Mouse (Mus musculus) liver (tissue): ENCODE measurements around the gene Nck2.
"Not testable (repeated sequence)": the region's sequence is repeated elsewhere in the genome, so short reads cannot be mapped to it uniquely, and the experiment has no call there.

Experiments
- DNase-seq: peaks from one replicate; pipeline ENCODE4 v3.0.0-alpha.2; 2020; ENCODE audit warnings: mixed read lengths

Nck2 gene

DNA sequence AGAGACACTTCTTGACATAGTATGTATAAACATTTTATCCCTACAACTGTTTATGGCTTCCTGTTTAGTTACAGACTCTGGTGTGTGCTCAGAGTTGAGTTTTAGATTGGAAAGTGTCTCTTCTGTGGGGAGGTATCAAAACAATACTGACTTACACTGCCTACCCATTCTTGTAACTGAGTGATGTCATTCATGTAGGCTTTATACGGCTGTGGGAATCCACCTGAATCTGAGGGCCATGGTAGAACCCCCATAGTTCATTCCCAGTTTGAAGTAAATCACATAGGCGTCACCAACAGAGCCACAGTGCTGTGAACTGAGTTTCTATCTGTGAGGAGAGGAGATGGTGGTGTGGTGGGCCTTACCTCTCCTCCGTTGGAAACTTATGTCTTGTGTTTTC is 92.6 kb downstream of the Nck2 start:
- DNase-seq = no peak

DNA sequence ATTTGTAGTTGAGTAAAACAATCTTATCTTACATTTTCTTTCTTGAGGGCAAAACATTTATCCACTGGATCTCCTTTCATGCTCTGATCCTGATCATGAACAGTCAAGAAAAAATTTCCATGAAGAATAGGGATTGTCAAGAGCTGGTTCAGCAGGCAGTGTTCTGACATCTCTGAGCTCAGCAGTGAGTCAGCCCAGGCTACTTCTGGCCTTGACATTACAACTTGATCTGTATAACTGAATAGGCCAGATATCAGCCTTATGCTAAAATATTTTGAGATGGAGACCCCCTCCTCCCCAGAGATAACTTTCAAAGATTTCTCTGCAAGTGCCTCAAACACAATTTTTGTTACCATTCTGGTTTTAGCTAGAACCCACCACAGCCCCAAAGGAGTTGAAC is 93.1 kb downstream of the Nck2 start:
- DNase-seq = no peak

DNA sequence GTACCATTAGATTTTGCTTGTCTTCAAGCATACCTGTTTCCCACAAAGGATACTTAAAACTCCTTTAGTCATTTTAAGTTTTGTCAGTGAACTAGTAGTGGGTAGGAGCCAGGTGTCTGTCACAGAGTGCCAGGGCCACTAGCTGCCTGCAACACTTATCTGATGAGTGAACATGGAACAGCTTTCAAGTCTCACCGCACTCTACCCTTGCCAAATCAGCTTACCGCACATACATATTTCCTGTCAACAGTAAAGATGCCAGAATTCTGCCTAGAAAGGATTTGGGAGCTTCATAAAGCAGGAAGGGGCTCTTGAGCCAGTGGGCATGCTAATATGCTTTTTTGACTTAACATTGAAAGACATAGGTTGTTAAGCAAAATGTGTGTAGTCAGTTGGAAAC is 94.3 kb downstream of the Nck2 start:
- no peak for DNase-seq

DNA sequence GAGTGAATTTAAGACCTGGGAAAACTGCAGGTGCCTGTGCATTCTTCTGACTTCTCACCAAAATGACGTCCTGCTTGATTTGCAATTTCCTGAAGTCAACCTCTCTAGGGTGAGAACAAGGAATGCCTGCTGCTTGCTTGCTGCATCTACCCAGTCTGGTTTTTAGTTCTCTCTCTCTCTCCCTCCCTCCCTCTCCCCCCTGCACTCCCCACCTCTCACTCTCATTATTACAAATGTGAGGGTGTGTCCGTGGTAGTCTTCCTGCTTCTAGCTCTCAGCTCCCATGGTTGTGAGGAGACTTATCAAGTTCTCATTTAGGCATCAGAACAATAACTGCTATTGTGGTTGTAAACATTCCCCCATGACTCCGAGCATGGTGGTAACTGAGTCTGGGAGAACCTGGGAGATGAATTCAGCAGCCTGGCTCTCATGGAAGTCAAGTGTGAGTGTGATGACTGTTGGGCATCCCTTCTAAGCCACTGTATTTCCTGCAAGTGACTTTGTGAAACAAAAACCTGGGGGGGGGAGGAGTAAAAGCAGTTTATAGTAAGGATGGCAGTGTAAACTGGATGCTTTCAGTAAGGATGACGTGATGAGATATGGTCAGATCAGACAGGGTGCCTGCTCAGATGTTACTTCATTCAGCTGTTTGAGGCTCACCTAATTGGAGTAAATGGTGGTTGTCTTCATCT is 95.5 kb downstream of the Nck2 start:
- no peak for DNase-seq

DNA sequence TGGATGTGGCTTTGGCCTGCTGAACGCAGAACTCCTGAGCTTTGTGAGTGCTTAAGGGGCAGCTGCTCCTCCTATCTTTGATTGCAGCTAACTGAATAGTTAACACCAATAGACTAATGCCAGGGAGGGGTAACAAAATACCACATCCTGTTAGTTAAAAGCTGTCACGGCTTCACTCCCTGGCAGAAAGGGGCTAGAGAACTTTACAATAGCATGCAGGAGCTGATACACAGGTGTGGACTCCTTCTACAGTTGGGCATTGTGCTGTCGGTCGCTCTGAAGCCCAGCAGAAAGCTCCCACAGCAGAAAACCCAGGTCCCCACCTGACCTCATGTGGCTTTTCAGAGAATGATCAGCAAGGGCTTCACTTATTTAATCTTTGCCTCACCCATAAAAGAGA is 98.0 kb downstream of the Nck2 start:
- no peak for DNase-seq

DNA sequence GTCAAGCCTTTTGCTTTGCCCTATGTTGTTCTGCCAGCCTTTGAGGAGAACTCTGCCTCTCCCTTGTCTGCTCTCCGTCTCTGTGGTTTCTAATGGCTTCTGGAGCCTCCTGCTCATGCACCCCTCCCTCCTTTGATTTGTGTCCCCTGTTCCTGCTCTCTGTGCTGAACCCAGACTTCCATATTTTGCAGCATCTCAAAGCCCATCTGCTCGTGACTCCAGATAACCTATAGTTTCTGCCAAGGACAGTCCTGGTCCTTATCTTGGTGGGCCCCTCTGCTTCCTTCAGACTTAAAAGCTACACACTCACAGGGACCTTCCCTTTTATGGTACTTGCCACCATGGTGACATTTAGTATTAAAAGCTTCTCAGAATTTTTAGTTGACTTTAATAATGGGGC is 103.3 kb downstream of the Nck2 start:
- peak; percentile 67 for DNase-seq

DNA sequence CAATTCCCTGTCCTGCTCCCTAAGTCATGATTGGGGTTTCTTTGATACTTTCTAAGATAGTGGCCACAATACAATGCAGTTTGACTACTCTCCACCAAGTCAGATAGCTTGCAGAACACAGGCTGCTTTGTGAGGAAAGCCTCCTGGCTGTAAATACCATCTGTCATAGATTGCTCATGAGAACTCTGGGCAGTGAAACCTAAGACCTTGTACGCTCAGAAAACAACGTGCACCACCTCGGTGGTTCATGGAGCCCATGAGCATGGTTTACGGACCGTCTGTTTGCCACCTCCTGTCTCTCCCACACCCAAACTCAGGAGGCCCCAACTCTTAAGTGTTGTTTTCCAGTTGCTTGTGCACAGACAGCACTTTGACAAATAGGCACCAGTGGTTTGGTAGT is 104.4 kb downstream of the Nck2 start:
- DNase-seq = no peak

DNA sequence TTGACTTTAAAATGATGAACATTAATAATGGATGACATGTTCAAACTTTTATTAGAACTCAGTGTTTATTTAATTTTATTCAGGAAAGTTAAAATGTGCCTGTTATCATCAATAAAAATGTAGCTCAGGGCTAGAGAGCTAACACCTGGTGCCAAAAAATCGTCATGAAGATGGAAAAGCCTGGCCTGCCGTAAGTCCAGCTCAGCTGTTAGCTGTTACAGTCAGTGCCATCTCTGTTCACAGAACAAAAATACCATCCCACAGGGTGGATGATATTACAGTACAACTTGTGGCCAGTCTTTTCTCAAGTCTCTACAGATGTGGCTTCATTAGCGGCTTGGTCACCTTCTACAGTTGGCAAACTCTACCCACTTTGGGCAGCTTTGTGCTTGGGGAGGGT is 106.1 kb downstream of the Nck2 start:
- no peak for DNase-seq

DNA sequence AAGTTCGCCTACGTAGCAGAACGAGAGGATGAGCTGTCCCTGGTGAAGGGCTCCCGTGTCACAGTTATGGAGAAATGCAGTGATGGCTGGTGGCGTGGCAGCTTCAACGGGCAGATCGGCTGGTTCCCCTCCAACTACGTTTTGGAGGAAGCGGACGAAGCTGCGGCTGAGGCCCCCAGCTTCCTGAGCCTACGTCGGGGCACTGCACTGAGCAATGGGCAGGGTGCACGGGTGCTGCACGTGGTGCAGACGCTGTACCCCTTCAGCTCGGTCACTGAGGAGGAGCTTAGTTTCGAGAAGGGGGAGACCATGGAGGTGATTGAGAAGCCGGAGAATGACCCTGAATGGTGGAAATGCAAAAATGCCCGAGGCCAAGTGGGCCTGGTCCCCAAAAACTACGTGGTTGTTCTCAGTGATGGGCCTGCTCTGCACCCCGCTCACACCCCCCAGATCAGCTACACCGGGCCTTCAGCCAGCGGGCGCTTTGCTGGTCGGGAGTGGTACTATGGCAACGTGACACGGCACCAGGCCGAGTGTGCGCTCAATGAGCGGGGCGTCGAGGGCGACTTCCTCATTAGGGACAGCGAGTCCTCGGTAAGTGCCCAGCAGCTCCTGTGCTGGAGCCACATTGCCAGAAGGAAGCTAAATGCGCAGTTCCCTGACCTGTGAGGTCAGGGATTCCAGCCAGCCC is 109.8 kb downstream of the Nck2 start:
- not testable (repeated sequence) for DNase-seq

DNA sequence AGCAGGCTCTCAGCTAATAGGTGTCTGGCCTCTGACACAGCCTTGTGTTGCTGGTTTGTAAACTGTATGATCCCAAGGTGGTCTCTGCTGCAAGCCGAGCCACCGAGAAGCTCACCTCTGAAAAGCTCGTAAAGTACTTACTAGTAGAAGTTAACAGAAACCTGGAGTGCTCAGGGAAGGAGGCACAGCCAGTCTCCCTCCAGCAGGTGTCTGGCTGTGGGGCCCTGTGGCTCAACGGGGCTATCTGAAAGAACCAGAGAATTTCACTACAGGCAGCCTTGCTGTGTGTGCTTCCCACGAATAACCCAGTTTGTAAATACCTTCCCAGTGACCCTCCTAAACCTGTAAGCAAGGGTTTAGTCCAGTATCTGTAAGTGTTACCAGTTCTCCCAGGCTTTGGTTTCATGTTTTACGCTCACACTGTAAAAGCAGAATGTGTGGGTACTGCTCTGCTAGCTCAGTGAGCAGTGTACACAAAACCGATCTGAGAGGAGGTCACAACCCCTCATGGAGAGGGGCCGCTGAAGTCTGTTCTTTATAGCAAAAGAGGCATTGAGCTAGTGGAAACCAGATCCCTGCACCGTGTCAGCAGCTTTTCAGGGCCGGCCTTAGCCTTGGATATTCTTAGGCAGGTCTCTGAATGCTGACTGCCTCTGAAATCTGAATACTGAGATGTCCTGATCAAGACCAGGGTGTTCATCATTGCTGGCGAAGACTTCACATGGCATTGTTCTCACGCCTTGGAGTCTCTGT is 111.0 kb downstream of the Nck2 start:
- peak; percentile 43 for DNase-seq

DNA sequence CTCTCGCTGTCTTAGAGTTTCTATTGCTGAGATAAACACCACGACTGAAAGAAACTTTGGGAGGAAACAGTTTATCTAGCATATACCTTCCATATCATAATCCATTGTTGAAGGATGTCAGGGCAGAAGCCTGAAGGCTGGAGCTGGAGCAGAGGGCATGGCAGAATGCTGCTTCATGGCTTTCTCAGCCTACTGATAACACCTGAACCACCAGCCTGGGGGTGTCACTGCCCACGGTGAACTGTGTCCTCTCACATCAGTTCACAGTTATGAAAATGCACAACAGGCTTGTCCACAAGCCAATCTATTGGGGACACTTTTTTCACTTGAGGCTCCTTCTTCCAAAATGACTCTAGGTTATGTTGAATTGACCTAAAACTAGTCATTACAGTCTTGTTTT is 114.0 kb downstream of the Nck2 start:
- DNase-seq = peak; percentile 73

DNA sequence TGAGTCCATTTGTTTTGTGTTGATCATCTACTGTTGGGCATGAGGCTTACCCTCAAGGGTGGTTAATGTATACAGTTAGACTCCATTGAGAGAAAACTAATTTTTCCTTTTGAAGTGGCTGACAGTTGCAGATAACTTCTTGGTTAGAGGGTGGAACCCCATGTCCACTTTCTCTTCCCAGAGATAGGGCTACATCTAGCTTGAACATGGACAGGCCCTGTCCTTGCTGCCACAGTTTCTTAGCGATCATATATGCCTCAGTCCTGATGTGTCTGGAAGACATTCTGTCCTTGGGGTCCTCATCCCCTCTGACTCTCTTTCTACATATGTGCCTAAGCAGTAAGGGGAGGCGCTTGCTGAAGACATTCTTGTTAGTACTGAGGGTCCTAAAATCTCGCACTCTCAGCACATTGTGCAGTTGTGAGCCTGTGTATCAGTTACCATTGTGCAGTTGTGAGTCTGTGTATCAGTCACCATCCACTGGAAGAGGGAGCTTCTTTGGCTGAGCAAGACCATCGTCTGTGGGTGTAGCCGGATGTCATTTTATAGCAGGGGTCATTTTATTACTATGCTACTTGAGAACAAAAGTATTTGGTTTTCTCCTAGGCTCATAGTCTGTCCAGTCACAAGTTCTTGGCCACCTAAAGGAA is 114.8 kb downstream of the Nck2 start:
- DNase-seq = peak; percentile 59

DNA sequence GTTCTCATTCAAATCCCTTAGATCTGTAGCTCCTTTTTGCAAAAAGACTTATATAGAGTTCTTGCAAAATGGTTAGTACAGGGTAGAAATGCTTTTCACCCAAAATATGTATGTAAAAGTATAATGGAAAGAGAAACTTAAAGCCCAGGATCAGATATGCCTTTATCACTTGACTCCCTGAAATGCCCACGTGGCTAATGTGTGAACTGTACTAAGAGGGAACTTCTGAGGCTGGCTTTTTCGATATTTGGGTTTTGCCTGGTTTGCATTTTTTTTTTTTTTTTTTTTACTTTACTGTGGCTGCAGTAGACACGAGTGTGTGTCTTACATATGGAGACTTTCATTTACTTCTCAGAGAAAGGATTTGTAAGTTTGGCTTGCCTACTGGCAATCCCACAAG is 116.7 kb downstream of the Nck2 start:
- DNase-seq = no peak

DNA sequence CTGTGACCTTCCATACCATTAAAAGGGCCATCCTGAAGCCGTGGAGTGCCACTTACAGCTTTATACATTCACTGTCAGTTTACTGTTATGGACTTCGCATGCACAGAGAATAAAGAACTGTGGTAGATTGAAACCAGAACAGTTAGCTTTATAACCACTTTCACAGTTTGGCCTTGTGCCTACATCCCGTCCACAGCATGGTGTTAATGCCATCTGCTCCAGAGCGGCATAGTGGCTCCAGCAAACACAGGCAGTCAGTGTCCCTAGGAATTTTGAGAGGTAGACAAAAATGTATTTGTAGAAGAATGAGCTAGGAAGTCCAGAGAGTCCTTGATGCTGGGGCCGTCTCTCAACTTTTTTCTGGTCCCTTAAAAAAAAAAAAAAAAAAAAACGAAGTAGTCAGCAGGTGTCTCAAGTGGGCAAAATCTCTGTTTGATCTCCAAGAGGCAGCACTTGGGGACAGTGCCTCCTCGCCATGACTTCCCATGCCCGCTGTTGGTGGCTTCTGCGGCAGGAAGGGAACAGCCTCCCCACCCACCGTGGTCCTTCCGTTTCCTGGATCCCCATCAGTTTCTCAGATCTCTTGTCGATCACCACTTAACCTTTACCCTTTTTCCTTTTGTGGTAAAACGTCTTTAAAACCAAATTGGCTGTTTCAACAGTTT is 117.8 kb downstream of the Nck2 start:
- DNase-seq = no peak

DNA sequence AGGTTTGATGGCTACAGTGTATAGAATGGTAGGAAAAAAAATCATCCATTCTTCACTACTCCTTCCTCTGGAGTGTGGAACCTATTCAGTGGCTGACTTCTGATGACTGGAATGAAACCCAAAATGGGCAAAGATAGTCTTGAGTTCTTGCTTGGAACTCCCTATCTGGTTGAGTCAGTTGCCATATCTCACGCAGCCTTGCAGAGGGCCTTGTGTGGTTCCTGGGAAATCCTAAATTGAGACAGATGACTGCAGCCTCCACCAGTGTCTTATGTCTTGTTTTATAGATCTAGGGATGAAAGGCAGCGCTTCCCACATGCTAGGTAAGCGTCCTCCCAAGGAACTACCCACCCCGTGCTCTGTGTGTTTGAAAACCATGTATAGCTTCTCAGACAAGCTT is 120.9 kb downstream of the Nck2 start:
- DNase-seq = peak; percentile 33

DNA sequence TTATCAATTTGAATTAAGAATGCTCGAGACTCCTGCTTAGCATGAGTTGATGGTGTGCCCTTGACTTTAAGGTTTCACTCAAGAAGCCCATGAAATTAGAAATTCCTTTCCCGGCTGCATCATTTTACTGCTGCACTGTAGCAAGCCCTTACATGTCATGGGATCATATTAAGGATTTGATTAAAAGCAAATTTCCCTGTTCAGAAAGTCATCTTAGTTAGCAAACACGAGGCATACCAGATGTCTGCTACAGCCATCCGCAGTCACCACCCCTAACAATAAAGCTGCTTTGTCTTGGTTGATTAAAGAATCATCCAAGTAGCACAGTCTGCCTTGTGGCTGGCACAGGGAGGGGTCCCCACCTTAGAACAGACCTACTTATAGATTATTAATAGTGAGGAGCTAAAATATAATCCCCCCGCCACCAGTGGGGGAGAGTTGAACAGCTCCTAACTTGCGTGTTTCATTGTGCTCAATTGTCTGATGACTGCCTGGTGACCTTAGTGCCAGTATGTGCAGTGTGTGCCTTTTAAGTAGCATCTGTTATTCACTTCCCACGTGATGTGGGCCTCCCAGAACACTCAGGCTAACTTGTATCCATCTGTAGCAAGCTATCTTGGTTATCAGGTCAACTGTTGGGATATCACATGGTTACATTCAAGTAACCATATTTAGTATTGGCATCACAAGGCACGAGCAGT is 122.4 kb downstream of the Nck2 start:
- no peak for DNase-seq

DNA sequence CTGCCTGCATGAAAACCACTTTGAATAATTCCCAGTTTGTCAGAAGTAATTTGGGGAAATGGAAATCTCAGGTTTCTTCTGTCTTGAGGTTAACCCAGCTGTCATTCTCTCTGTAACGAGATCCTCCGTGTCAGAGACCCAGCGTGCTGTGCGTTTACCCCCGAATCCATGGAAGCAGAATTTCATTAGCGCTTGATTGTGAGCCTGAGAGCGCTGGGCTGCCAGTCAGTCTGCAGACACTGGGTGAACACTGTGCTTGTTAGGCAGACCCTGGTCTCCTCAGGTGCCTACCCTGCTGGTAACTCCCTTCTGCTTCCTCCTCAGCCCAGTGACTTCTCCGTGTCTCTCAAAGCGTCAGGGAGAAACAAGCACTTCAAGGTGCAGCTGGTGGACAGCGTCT is 124.4 kb downstream of the Nck2 start:
- DNase-seq = no peak

DNA sequence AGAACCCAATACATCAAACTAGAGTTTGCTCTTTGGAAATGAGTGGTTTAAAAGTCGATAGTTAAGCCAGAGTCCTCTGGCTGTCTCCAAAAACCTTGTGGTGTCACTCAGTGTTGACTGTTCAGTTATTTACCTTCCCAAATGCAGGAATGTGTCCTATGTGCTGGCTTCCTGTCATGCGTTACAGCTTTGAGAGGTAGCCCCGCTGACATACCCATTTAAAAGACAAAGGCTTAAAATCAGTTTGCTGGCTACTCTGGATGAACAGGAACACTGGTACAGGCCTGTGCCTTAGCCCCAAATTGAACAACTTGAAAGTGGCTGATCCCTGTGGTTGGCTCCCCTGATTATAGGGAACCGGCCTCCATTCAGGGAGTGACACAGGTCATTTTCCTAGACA is 126.7 kb downstream of the Nck2 start:
- DNase-seq = no peak

DNA sequence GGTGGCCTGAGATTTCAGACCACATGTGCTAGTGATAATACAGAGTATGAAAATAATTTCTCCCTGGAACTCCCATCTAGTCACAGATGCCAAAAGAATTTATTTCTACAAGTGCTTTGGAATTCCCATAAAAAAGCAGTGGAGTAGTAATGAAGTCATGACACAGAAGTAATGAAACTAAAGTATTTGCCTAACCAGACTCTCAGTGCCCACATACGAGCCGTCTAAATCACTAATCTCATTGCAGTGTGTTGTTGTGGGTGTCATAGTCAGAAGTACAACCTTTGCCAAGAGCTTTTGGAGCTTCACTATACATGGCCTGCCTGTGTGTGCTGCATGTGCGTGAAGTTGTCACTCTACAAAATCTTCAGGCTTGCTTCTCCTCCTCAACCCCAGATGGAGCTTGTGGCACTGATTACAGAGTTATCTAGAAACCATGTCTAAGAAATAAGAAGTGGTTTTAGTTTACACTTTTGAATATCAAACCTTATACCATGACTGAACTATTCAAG is 130.5 kb downstream of the Nck2 start:
- no peak for DNase-seq

DNA sequence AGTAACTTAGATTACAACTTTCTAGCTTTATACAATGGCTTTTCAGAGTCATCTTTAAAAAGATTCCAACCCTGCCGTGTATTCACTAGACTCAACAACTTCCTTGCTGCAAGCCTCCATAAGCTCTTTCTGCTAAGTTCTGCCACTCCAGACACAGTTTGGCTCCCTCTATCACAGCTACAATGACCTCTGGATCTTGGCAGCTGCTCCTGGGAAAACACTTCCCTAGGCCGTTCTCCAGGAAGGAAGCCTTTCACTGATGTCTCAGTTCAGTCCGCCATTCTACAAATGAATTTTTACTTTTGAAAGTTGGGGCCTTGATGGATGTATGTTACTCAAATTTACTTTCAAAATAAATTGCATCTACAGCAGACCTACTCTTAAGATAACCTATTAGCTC is 133.0 kb downstream of the Nck2 start:
- no peak for DNase-seq

DNA sequence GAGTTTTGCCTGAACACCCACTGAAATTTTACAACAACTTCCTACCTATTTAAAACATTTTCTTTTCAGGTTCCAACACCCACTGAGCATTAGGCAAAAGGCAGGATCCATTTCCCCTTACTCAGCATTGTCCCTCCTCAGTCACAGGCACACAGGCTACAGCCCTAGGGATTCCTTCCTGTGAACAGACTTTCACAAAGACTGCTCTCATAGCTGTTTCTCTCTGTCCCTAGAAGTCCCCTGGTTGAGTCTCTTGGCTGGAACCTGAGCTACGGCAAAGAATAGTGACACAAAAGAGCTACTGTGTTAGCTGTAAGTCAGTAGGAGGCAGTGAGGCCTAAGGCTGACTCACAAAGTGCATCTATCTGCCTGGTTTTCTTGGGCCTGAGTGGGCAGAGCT is 139.2 kb downstream of the Nck2 start:
- no peak for DNase-seq

DNA sequence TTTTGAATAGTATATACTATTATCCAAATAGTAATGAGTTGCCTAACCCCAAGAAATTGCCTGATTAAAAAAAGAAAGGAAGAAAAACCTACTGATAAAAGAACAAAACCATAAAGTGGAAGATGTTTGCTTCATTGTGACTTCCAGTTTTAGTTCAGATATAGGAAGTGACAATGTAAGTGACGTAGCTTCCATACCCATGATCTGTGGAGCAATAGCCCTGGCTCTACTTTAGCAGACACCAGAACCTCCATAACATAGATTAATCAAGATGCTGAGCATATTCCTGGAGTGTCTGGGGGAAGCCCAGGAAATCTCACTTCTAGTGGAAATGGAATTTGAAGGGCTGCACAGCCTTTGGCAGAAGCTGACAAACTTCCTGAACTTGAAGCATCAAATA is 144.6 kb downstream of the Nck2 start:
- no peak for DNase-seq
